Mouse (Mus musculus): ENCODE results near the gene Trim27. TPM values are rescaled to one million over a fixed set of nuclear protein-coding genes. Genes with fewer than 3 reads are reported as not detected.
A peak's percentile ranks its signal among the peaks of the same experiment; 100 is the strongest.

The Trim27 gene
- polyA plus RNA-seq, 1 experiment from 2014 or later: 139 TPM

DNA sequence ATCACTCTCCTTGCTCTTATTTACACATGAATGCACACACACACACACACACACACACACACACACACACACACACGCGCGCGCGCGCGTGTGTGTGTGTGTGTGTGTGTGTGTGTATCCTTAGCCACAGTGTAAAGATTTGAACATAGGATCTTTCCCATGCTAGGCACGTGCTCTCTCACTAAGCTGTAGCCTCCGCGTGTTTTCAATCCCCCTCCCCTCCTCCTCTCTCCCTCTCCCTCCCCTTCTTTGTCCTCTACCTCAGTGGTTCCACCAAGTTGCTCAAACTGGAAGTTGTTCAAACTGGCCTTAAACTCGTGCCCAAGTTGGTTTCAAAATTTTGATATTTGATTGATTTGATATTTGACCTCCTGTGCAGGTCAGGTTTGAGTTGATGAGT is 2.5 kb upstream of the Trim27 start:
- peaks cover 1% of the 10 kb centered on the region; the same call in 1 of the 2 replicates for H3K36me3 ChIP-seq
- 84% methylated on average over 11 of the region's 11 CpGs for WGBS
- H3K27ac ChIP-seq: no peak overlapping the region
- no peak overlapping the region for H3K4me2 ChIP-seq
- H3K9me3 ChIP-seq (replicated peaks): no peaks in the 10 kb centered on the region
- no peak for ATAC-seq (replicated peaks; ENCODE audit: low FRiP score)
- H3K27me3 ChIP-seq: no peaks in the 10 kb centered on the region
- H3K4me1 ChIP-seq: peaks cover 33% of the 10 kb centered on the region
- H3K4me3 ChIP-seq (replicated peaks): no peak overlapping the region
- H3K9ac ChIP-seq: no peak overlapping the region

DNA sequence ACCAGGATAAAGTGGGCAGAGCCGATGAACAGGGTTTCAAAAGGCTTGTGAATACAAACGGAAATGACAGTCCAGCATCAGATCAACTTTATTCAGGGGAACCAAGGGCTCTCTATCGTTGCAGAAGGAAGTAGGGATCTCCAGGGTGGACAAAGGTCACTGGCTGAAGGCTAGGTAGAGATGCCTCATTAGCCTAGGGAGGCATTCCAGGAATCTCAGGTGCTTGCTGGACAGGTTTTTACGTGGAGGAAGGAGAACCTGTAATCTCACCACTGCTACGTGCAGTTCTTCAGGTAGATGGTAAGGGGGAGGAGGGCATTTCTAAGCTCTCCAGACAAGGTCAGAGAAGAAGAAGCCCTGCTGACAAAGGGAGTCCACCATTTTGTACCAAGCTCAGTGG is 1.6 kb upstream of the Trim27 start:
- WGBS: 66% methylated on average over 5 of the region's 5 CpGs
- Histone ChIP-seq H3K27me3 (no peaks in the 10 kb centered on the region), H3K9me3 (replicated peaks) (no peaks in the 10 kb centered on the region), H3K9ac (no peak overlapping the region), H3K4me3 (replicated peaks) (no peak overlapping the region), H3K4me2 (no peak overlapping the region), H3K27ac (peak overlapping the region; percentile 51), H3K36me3 (peaks cover 10% of the 10 kb centered on the region), H3K4me1 (peaks cover 38% of the 10 kb centered on the region)
- ATAC-seq (replicated peaks; ENCODE audit: low FRiP score): no peak

DNA sequence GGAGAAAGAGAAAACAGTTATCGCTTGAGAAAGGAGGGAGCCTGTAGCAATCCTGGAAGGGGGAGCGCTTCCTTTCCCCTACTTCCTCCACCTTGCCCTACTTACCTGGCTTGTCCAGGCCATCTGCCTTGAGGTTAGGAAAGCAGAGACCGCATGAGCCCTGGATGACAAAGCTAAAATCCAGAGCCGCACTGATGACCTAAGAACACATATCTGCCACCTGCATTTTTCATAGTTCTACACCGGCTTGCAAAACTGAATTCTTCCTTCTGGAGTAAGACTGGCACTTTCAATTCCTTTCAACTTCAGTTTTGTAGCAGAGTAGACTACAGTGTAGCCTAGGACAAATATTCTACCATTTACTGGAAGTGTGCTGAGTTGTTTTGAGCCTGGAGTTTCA is 881 bp upstream of the Trim27 start:
- Histone ChIP-seq H3K4me1 (peaks cover 42% of the 10 kb centered on the region), H3K27ac (peak overlapping the region; percentile 51), H3K27me3 (no peaks in the 10 kb centered on the region), H3K4me3 (replicated peaks) (no peak overlapping the region), H3K9me3 (replicated peaks) (no peaks in the 10 kb centered on the region), H3K9ac (no peak overlapping the region), H3K36me3 (peaks cover 17% of the 10 kb centered on the region), H3K4me2 (peak overlapping the region; percentile 86; the same call in 1 of the 2 replicates)
- no peak for ATAC-seq (replicated peaks; ENCODE audit: low FRiP score)
- WGBS: 82% methylated on average over 5 of the region's 5 CpGs

DNA sequence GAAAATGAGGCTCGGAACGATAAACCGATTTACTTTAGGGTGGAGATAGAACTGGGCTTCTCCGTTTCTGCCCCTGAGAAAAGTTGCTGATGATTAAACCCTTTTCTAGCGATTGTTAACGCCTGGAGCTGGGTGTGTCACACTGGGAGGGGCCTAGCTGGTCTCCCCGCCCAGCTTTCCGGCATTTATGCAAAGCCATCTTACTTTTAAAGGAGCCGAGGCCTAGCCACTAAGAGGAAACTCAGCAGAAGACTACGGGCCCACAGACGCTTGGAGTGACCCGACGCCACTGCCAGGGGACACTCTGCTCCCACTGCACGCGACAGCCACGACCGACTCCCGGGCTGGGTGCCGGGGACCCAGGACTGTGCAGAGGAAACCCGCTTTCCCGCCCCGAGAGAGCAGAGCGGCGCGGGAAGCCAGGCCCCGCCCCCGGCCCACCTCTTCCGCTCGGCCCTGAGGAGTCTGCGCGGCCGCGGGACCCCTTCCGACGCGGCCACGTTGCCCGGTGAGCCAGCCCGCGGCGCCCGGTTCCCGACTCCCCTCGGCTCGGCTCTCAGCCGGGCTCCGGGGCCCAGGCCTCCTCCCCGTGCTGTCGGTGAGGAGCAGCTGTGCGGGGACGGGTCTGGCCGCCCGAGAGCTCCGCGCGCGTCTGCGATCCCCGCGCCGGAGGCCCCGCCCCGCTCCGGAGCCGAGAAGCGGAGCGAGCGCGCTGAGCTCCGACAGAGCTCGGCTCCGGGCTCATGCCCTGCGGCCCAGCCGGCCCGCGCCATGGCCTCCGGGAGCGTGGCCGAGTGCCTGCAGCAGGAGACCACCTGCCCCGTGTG is 692 bp downstream of the Trim27 start:
- Histone ChIP-seq H3K4me3 (replicated peaks) (peak overlapping the region; percentile 78), H3K27me3 (no peaks in the 10 kb centered on the region), H3K9ac (peak overlapping the region; percentile 91), H3K9me3 (replicated peaks) (no peaks in the 10 kb centered on the region), H3K27ac (peak overlapping the region; percentile 98), H3K4me2 (peak overlapping the region; percentile 86), H3K4me1 (peaks cover 40% of the 10 kb centered on the region), H3K36me3 (peaks cover 31% of the 10 kb centered on the region)
- WGBS: under 1% methylated on average over 79 of the region's 80 CpGs
- peak; percentile 98 for ATAC-seq (replicated peaks; ENCODE audit: low FRiP score)

DNA sequence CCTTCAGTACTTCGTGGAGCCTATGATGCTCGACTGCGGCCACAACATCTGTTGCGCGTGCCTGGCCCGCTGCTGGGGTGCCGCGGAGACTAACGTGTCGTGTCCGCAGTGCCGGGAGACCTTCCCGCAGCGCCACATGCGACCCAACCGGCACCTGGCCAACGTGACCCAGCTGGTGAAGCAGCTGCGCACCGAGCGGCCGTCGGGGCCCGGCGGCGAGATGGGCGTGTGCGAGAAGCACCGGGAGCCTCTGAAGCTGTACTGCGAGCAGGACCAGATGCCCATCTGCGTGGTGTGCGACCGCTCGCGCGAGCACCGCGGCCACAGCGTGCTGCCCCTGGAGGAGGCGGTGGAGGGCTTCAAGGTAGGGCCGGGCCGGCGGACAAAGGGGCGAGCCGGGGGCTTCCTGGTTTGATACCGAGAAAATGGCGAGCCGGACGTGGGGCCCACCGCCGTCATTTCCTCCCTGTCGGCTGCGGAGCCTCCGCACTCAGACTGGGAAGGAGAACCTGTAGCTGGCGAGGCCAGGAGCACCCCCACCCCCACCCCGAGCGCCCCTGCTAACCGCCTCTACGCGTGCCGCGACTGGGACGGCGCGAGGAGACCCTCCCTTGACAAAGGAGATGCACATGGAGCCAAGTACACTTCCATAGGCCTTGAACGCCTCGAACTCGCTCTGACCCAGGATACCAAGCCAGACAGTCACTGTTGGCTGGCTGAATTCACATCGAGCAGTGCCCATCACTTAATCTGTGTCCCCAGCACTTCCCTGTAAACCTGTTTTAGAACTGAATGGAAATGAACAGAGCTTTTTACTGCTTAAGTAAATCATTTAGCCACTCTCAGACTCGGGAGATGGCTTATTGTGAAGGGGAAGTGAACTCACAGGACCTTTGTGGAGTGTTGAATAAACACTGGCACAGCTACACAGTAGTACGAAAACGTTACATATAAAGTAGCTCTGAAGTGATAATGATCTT is 1.6 kb downstream of the Trim27 start:
- under 1% methylated on average over 70 of the region's 71 CpGs for WGBS
- peak; percentile 26 for ATAC-seq (replicated peaks; ENCODE audit: low FRiP score)
- H3K4me1 ChIP-seq: peaks cover 49% of the 10 kb centered on the region
- no peaks in the 10 kb centered on the region for H3K27me3 ChIP-seq
- peak overlapping the region; percentile 98 for H3K27ac ChIP-seq
- H3K36me3 ChIP-seq: peaks cover 40% of the 10 kb centered on the region
- H3K4me2 ChIP-seq: peak overlapping the region; percentile 86
- no peaks in the 10 kb centered on the region for H3K9me3 ChIP-seq (replicated peaks)
- H3K4me3 ChIP-seq (replicated peaks): peak overlapping the region; percentile 78
- H3K9ac ChIP-seq: peak overlapping the region; percentile 91

DNA sequence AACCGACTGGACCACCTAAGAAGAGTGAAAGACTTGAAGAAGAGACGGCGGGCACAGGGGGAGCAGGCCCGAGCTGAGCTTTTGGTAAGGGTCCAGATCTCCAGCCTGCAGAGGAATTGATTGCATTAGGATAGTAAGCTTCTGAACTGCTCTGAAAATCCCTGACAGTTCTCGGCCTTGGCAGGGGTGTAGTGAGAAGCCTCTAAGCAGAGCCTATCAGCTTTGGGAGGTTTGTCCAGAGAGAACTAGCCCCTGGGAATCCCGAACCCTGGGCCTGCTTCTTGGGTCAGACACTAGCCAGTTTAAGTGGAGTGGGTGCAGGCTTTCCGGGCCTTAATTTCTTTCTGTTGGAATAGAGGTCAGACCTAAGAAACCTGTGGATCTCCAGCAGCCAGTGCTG is 2.8 kb downstream of the Trim27 start:
- no peak for ATAC-seq (replicated peaks; ENCODE audit: low FRiP score)
- Histone ChIP-seq H3K4me3 (replicated peaks) (peak overlapping the region; percentile 78), H3K27ac (no peak overlapping the region), H3K27me3 (no peaks in the 10 kb centered on the region), H3K4me2 (peak overlapping the region; percentile 86), H3K9me3 (replicated peaks) (no peaks in the 10 kb centered on the region), H3K36me3 (peaks cover 52% of the 10 kb centered on the region), H3K4me1 (peaks cover 51% of the 10 kb centered on the region), H3K9ac (peak overlapping the region; percentile 91)
- 78% methylated on average over 7 of the region's 7 CpGs for WGBS

DNA sequence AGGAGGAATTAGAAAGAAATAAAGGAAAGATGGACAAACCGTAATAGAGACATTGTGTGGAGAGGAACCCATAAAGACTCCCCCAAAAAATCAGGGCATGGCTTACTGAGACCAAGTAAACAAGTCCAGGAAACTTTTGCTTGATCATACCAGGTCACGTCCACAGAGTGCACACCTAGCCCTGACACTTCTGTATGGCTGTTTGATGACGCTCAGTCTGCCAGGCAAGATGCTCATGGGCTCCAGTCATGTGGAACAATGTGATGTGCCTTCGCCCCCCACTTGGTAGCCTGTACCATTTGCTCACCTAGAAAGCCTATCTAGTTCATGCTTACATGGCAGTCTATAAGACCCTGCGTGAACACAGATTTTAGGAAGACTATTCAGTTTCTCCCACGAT is 3.8 kb downstream of the Trim27 start:
- Histone ChIP-seq H3K4me2 (no peak overlapping the region), H3K27ac (no peak overlapping the region), H3K9me3 (replicated peaks) (no peaks in the 10 kb centered on the region), H3K36me3 (peaks cover 63% of the 10 kb centered on the region), H3K27me3 (no peaks in the 10 kb centered on the region), H3K4me1 (peaks cover 51% of the 10 kb centered on the region), H3K4me3 (replicated peaks) (0 out of 2 replicates have a peak overlapping the region, but pooled peaks have one; percentile 78), H3K9ac (no peak overlapping the region)
- no peak for ATAC-seq (replicated peaks; ENCODE audit: low FRiP score)
- 81% methylated on average over 6 of the region's 6 CpGs for WGBS

DNA sequence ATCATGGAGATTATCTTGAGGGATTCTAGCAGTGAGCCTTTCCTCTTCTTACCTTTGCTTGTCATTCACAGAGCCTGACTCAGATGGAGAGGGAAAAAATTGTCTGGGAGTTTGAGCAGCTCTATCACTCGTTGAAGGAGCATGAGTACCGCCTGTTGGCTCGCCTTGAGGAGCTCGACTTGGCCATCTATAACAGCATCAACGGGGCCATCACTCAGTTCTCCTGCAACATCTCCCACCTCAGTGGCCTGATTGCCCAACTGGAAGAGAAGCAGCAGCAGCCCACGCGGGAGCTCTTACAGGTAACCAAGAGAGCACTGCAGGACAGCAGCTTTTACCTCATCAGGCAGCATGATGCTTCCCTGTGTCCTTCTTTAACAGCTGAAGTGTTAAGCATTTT is 4.4 kb downstream of the Trim27 start:
- 91% methylated on average over 7 of the region's 7 CpGs for WGBS
- Histone ChIP-seq H3K9ac (no peak overlapping the region), H3K4me2 (no peak overlapping the region), H3K27ac (no peak overlapping the region), H3K27me3 (no peaks in the 10 kb centered on the region), H3K36me3 (peaks cover 69% of the 10 kb centered on the region), H3K4me3 (replicated peaks) (no peak overlapping the region), H3K9me3 (replicated peaks) (no peaks in the 10 kb centered on the region), H3K4me1 (peaks cover 45% of the 10 kb centered on the region)
- ATAC-seq (replicated peaks; ENCODE audit: low FRiP score): no peak

DNA sequence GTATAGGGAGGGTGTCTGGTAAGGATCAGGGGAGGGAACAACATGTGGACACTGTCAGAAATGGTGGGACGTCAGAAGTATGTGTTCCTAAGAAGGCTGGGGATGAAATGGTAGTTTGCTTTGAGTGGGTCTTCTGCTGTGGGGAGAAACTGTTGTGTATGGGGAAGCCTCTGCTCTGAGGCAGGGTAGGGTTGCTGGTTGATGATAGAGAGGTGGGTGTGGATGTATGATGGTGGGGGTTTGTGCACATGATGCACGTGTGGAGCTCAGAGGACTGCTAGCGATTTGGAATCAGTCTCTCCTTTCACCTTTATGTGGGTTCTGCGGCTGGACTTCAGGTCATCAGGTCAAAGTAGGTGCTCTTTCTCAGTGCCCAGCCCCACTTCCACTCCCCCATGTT is 6.3 kb downstream of the Trim27 start:
- no peak overlapping the region for H3K4me2 ChIP-seq
- peaks cover 87% of the 10 kb centered on the region for H3K36me3 ChIP-seq
- peaks cover 38% of the 10 kb centered on the region for H3K4me1 ChIP-seq
- no peaks in the 10 kb centered on the region for H3K9me3 ChIP-seq (replicated peaks)
- no peak overlapping the region for H3K9ac ChIP-seq
- 72% methylated on average over 4 of the region's 4 CpGs for WGBS
- H3K27ac ChIP-seq: no peak overlapping the region
- no peaks in the 10 kb centered on the region for H3K27me3 ChIP-seq
- H3K4me3 ChIP-seq (replicated peaks): no peak overlapping the region
- ATAC-seq (replicated peaks; ENCODE audit: low FRiP score): no peak

DNA sequence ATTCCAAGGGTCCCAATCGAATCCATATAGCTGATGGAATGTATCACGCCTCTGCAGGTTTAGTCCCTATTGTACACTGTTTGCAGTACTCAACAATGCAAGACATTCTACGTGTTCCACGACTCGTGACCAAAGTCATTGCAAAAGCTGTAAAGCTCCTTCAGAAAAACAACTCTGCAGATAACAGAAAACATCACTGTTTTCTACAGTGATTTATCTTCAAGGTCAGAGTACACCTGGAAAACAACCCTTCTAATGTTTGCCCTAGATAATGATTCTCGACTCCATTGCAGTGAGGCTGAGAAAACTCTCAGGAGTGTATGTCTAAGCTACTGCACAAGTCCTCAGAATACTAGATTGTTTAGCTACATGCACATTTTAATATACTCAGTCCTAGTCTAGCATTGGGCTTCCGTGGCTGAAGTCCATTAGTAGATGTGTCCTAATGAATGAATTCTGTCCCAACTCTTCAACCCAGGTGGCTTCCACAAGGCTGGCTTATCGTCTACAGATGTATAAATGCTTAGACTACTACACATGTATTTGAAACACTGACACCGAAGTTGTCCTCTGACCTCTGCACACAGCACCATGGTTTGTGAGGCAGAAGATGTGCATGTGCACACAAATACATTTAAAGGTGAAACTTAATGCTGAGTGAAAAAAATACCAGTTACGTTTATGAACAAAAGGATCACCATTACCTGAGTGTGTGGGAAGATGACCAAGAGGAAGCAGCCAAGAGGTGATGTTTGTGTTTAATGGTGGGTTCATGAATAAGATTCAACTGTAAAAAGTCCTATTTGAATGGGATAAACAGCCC is 16.4 kb downstream of the Trim27 start:
- H3K4me3 ChIP-seq (replicated peaks): no peak overlapping the region
- ATAC-seq (replicated peaks; ENCODE audit: low FRiP score): no peak

DNA sequence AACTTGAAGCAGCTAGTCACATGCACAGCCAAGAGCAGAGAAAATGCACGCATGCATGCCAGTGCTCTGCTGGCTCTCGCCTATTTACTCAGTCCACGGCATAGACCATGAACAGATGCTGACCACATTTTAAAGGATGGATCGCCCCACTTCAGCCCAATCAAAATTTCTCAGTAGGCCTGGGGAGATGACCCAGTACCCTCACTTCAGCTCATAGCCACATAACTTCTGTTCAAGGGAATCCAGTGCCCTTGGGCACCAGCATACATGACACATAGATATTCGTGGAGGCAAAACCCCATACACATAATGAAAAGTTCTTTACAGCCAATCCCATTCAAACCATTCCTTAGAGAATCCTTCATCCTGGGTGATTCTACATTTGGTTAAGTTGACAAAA is 18.5 kb downstream of the Trim27 start:
- Histone ChIP-seq H3K9ac (no peak overlapping the region), H3K9me3 (replicated peaks) (no peaks in the 10 kb centered on the region), H3K36me3 (peaks cover 29% of the 10 kb centered on the region), H3K4me2 (no peak overlapping the region), H3K27ac (no peak overlapping the region), H3K27me3 (no peaks in the 10 kb centered on the region), H3K4me1 (peaks cover 5% of the 10 kb centered on the region; the same call in 1 of the 2 replicates), H3K4me3 (replicated peaks) (no peak overlapping the region)
- WGBS: 73% methylated on average over 5 of the region's 5 CpGs
- ATAC-seq (replicated peaks; ENCODE audit: low FRiP score): no peak

More for the DNA sequence above, 16.4 kb downstream of the Trim27 start:
- WGBS: 71% methylated on average over 10 of the region's 10 CpGs
- Histone ChIP-seq H3K9me3 (replicated peaks) (no peaks in the 10 kb centered on the region), H3K4me1 (peaks cover 5% of the 10 kb centered on the region; the same call in 1 of the 2 replicates), H3K4me2 (no peak overlapping the region), H3K36me3 (peaks cover 49% of the 10 kb centered on the region), H3K9ac (no peak overlapping the region), H3K27ac (no peak overlapping the region), H3K27me3 (no peaks in the 10 kb centered on the region)

All from kidney, embryonic 15.5 days (tissue).